Mouse (Mus musculus) lung, adult 2 months (tissue): ENCODE results near the gene Fat4. TPM values are rescaled to one million over a fixed set of nuclear protein-coding genes. Genes with fewer than 3 reads are reported as not detected.

Source experiments
- DNase-seq: peaks from one replicate; pipeline ENCODE4 v3.0.0; 2022
- H3K4me1 ChIP-seq: fragments of 200-500 bp; 2 replicates; pipeline ENCODE4 v1.6.1; 2011; ENCODE audit warnings: low read length; ENCODE audit not compliant: control insufficient read depth, insufficient read depth
- H3K4me3 ChIP-seq: fragments of 200-500 bp; replicated peaks from 2 replicates; pipeline ENCODE3; 2011; ENCODE audit warnings: low read depth, mild to moderate bottlenecking, control low read depth, low read length; ENCODE audit errors: extremely low read depth
- CTCF ChIP-seq: fragments of 200-500 bp; IDR thresholded peaks from 2 replicates; pipeline ENCODE4 v1.5.1; 2011; ENCODE audit warnings: mild to moderate bottlenecking, low read length, control low read depth; ENCODE audit not compliant: insufficient read depth
- POLR2A ChIP-seq: fragments of 200-500 bp; IDR thresholded peaks from 2 replicates; pipeline ENCODE4 v1.6.1; 2011; ENCODE audit warnings: low read depth, mild to moderate bottlenecking, control low read depth, low read length, borderline replicate concordance; ENCODE audit errors: extremely low read depth
- WGBS: fragments of 180-500 bp; shearing (Covaris S2); methylation state at CpG from one replicate; pipeline ENCODE4 v1.1.7; 2018; 5-methylcytosine and 5-hydroxymethylcytosine counted together
- polyA plus RNA-seq: library from polyadenylated mRNA; depleted of rRNA; stranded (reverse); fragments of >200 nt; gene quantifications from 2 replicates; pipeline ENCODE4 v1.2.3, GENCODE M21; 2012

Gene Fat4
- polyA plus RNA-seq, 1 experiment = 5.3 TPM

- DNase-seq = no peak
- WGBS = 64% methylated on average over 3 of the region's 3 CpGs
- TF ChIP-seq POLR2A (no peak), CTCF (no peak)
- Histone ChIP-seq H3K4me3 (no peak overlapping the region), H3K4me1 (no peaks in the 10 kb centered on the region; the same call in none of the 2 replicates)
Observed at GRCm38 (mm10) chr3:38906832-38907231, 20.1 kb downstream of the Fat4 start.

- no peak for TF ChIP-seq CTCF
- no peak for TF ChIP-seq POLR2A
Observed at GRCm38 (mm10) chr3:38907676-38908425, 21.1 kb downstream of the Fat4 start.

GRCm38 (mm10) chr3:38908426-38909111 lies 21.8 kb downstream of the Fat4 start:
- TF ChIP-seq POLR2A (no peak), CTCF (no peak)
- no peak overlapping the region for H3K4me3 ChIP-seq
- WGBS = 81% methylated on average over 13 of the region's 13 CpGs
- DNase-seq = no peak
- no peaks in the 10 kb centered on the region; the same call in none of the 2 replicates for H3K4me1 ChIP-seq

More at GRCm38 (mm10) chr3:38907676-38908425, 21.1 kb downstream of the Fat4 start:
- WGBS = 54% methylated on average over 14 of the region's 14 CpGs
- no peak for DNase-seq
- no peak overlapping the region for H3K4me3 ChIP-seq
- H3K4me1 ChIP-seq = no peaks in the 10 kb centered on the region; the same call in none of the 2 replicates

- WGBS = 90% methylated on average over 5 of the region's 5 CpGs
- TF ChIP-seq POLR2A (no peak), CTCF (no peak)
- no peak overlapping the region for H3K4me3 ChIP-seq
- no peak for DNase-seq
- no peaks in the 10 kb centered on the region for H3K4me1 ChIP-seq
Observed at GRCm38 (mm10) chr3:38912768-38913487, 26.2 kb downstream of the Fat4 start.

- WGBS = 81% methylated on average over 11 of the region's 11 CpGs
Observed at GRCm38 (mm10) chr3:38913488-38914105, 26.9 kb downstream of the Fat4 start.

GRCm38 (mm10) chr3:38918926-38919325 lies 32.2 kb downstream of the Fat4 start:
- DNase-seq = no peak
- WGBS = 52% methylated on average over 2 of the region's 2 CpGs
- H3K4me3 ChIP-seq = no peak overlapping the region

More at GRCm38 (mm10) chr3:38913488-38914105, 26.9 kb downstream of the Fat4 start:
- Histone ChIP-seq H3K4me3 (no peak overlapping the region), H3K4me1 (no peaks in the 10 kb centered on the region)
- TF ChIP-seq POLR2A = no peak
- TF ChIP-seq CTCF = no peak
- DNase-seq = no peak

GRCm38 (mm10) chr3:38921031-38921430 lies 34.3 kb downstream of the Fat4 start:
- Histone ChIP-seq H3K4me1 (no peaks in the 10 kb centered on the region; the same call in none of the 2 replicates), H3K4me3 (no peak overlapping the region)
- WGBS = 59% methylated on average over 2 of the region's 2 CpGs
- no peak for DNase-seq
- no peak for TF ChIP-seq CTCF
- no peak for TF ChIP-seq POLR2A

More at GRCm38 (mm10) chr3:38918926-38919325, 32.2 kb downstream of the Fat4 start:
- H3K4me1 ChIP-seq = no peaks in the 10 kb centered on the region; the same call in none of the 2 replicates
- TF ChIP-seq POLR2A (no peak), CTCF (no peak)

GRCm38 (mm10) chr3:38923251-38923686 lies 36.5 kb downstream of the Fat4 start:
- TF ChIP-seq POLR2A = no peak
- TF ChIP-seq CTCF = no peak
- H3K4me1 ChIP-seq = peaks cover 2% of the 10 kb centered on the region
- H3K4me3 ChIP-seq = no peak overlapping the region
- DNase-seq = no peak
- WGBS = 63% methylated on average over 7 of the region's 7 CpGs

- 25% methylated on average over 4 of the region's 4 CpGs for WGBS
- no peak overlapping the region for H3K4me3 ChIP-seq
- DNase-seq = no peak
Observed at GRCm38 (mm10) chr3:38928076-38928686, 41.4 kb downstream of the Fat4 start.

GRCm38 (mm10) chr3:38928751-38929150 lies 42.0 kb downstream of the Fat4 start:
- DNase-seq = no peak

More at GRCm38 (mm10) chr3:38928076-38928686, 41.4 kb downstream of the Fat4 start:
- peaks cover 5% of the 10 kb centered on the region for H3K4me1 ChIP-seq
- no peak for TF ChIP-seq CTCF
- TF ChIP-seq POLR2A = no peak

More at GRCm38 (mm10) chr3:38928751-38929150, 42.0 kb downstream of the Fat4 start:
- WGBS = 37% methylated on average over 3 of the region's 3 CpGs
- no peak overlapping the region for H3K4me3 ChIP-seq
- no peak for TF ChIP-seq CTCF
- no peak for TF ChIP-seq POLR2A
- peaks cover 5% of the 10 kb centered on the region for H3K4me1 ChIP-seq
